Mouse (Mus musculus): ENCODE measurements around the gene Pomc. TPM values are rescaled to one million over a fixed set of nuclear protein-coding genes. Genes with fewer than 3 reads are reported as not detected.

The Pomc gene
- 3.9 and 6.7 TPM in 2 replicates for total RNA-seq (2014; rRNA removed)
- polyA plus RNA-seq (2015; fragmentation: Nextera tagmentation; extraction: Ambion mirVana) = 3.7 and 4.8 TPM in 2 replicates

GRCm38 (mm10) chr12:3954651-3955050 lies at the start of gene Pomc:
Gene Pomc, plus strand, starts transcription at chr12:3954951.
- Histone ChIP-seq H3K27me3 (ENCODE audit: insufficient read depth, low read length) (peaks cover 16% of the 10 kb centered on the region), H3K36me3 (ENCODE audit: insufficient read depth) (no peaks in the 10 kb centered on the region), H3K4me1 (ENCODE audit: insufficient read depth) (no peaks in the 10 kb centered on the region), H3K4me2 (ENCODE audit: low read depth) (no peak within 1 kb of the TSS), H3K9ac (no peak within 1 kb of the TSS), H3K27ac (ENCODE audit: low read depth, low read length) (no peak within 1 kb of the TSS), H3K4me3 (ENCODE audit: low read depth, low read length) (no peak within 1 kb of the TSS), H3K9me3 (ENCODE audit: low read length) (no peaks in the 10 kb centered on the region)
- TF ChIP-seq CTCF (IDR thresholded peaks at IDR 0.05; ENCODE audit: low read depth) = no peak
- no peak for DNase-seq
- 20% methylated on average over 22 of the region's 22 CpGs for WGBS
- ATAC-seq = no peak

- Histone ChIP-seq H3K27me3 (ENCODE audit: insufficient read depth, low read length) (no peaks in the 10 kb centered on the region), H3K4me2 (ENCODE audit: low read depth) (no peak overlapping the region), H3K9me3 (ENCODE audit: low read length) (no peaks in the 10 kb centered on the region), H3K4me3 (ENCODE audit: low read depth, low read length) (no peak overlapping the region), H3K4me1 (ENCODE audit: insufficient read depth) (no peaks in the 10 kb centered on the region), H3K36me3 (ENCODE audit: insufficient read depth) (peaks cover 69% of the 10 kb centered on the region), H3K9ac (no peak overlapping the region), H3K27ac (ENCODE audit: low read depth, low read length) (no peak overlapping the region)
- WGBS = 95% methylated on average over 9 of the region's 9 CpGs
- ATAC-seq = no peak
- TF ChIP-seq CTCF (IDR thresholded peaks at IDR 0.05; ENCODE audit: low read depth) = no peak
- DNase-seq = no peak
Observed at GRCm38 (mm10) chr12:3905436-3905835, 49.3 kb upstream of the Pomc start.

GRCm38 (mm10) chr12:3906308-3906707 lies 48.4 kb upstream of the Pomc start:
- DNase-seq (no peak), ATAC-seq (no peak)
- no peak overlapping the region for H3K27ac ChIP-seq (ENCODE audit: low read depth, low read length)
- H3K4me2 ChIP-seq (ENCODE audit: low read depth) = no peak overlapping the region
- H3K27me3 ChIP-seq (ENCODE audit: insufficient read depth, low read length) = no peaks in the 10 kb centered on the region
- no peaks in the 10 kb centered on the region for H3K4me1 ChIP-seq (ENCODE audit: insufficient read depth)
- H3K9me3 ChIP-seq (ENCODE audit: low read length) = no peaks in the 10 kb centered on the region
- H3K9ac ChIP-seq = no peak overlapping the region
- H3K4me3 ChIP-seq (ENCODE audit: low read depth, low read length) = no peak overlapping the region
- peaks cover 65% of the 10 kb centered on the region for H3K36me3 ChIP-seq (ENCODE audit: insufficient read depth)
- TF ChIP-seq CTCF (IDR thresholded peaks at IDR 0.05; ENCODE audit: low read depth) = no peak

GRCm38 (mm10) chr12:3907008-3907407 lies 47.7 kb upstream of the Pomc start:
- no peaks in the 10 kb centered on the region for H3K9me3 ChIP-seq (ENCODE audit: low read length)
- ATAC-seq = no peak
- H3K27me3 ChIP-seq (ENCODE audit: insufficient read depth, low read length) = no peaks in the 10 kb centered on the region
- H3K4me2 ChIP-seq (ENCODE audit: low read depth) = no peak overlapping the region
- 81% methylated on average over 4 of the region's 4 CpGs for WGBS
- H3K9ac ChIP-seq = no peak overlapping the region
- no peak for DNase-seq
- H3K4me3 ChIP-seq (ENCODE audit: low read depth, low read length) = no peak overlapping the region
- no peak for TF ChIP-seq CTCF (IDR thresholded peaks at IDR 0.05; ENCODE audit: low read depth)
- H3K4me1 ChIP-seq (ENCODE audit: insufficient read depth) = no peaks in the 10 kb centered on the region
- no peak overlapping the region for H3K27ac ChIP-seq (ENCODE audit: low read depth, low read length)
- peaks cover 63% of the 10 kb centered on the region for H3K36me3 ChIP-seq (ENCODE audit: insufficient read depth)

GRCm38 (mm10) chr12:3907418-3907817 lies 47.3 kb upstream of the Pomc start:
- Histone ChIP-seq H3K36me3 (ENCODE audit: insufficient read depth) (peaks cover 62% of the 10 kb centered on the region), H3K4me2 (ENCODE audit: low read depth) (no peak overlapping the region), H3K9me3 (ENCODE audit: low read length) (no peaks in the 10 kb centered on the region), H3K9ac (no peak overlapping the region), H3K27ac (ENCODE audit: low read depth, low read length) (no peak overlapping the region), H3K27me3 (ENCODE audit: insufficient read depth, low read length) (no peaks in the 10 kb centered on the region), H3K4me1 (ENCODE audit: insufficient read depth) (no peaks in the 10 kb centered on the region), H3K4me3 (ENCODE audit: low read depth, low read length) (no peak overlapping the region)
- TF ChIP-seq CTCF (IDR thresholded peaks at IDR 0.05; ENCODE audit: low read depth) = no peak
- 66% methylated on average over 13 of the region's 13 CpGs for WGBS
- DNase-seq (no peak), ATAC-seq (no peak)

- H3K9me3 ChIP-seq (ENCODE audit: low read length) = no peaks in the 10 kb centered on the region
- ATAC-seq (no peak), DNase-seq (no peak)
- H3K4me1 ChIP-seq (ENCODE audit: insufficient read depth) = no peaks in the 10 kb centered on the region
- no peak overlapping the region for H3K4me2 ChIP-seq (ENCODE audit: low read depth)
- no peak for TF ChIP-seq CTCF (IDR thresholded peaks at IDR 0.05; ENCODE audit: low read depth)
- no peak overlapping the region for H3K4me3 ChIP-seq (ENCODE audit: low read depth, low read length)
- no peaks in the 10 kb centered on the region for H3K27me3 ChIP-seq (ENCODE audit: insufficient read depth, low read length)
- H3K36me3 ChIP-seq (ENCODE audit: insufficient read depth) = peaks cover 50% of the 10 kb centered on the region
- H3K9ac ChIP-seq = no peak overlapping the region
- no peak overlapping the region for H3K27ac ChIP-seq (ENCODE audit: low read depth, low read length)
- 77% methylated on average over 10 of the region's 10 CpGs for WGBS
Observed at GRCm38 (mm10) chr12:3910466-3911093, 44.2 kb upstream of the Pomc start.

- no peak overlapping the region for H3K4me3 ChIP-seq (ENCODE audit: low read depth, low read length)
- ATAC-seq (no peak), DNase-seq (no peak)
- H3K36me3 ChIP-seq (ENCODE audit: insufficient read depth) = peaks cover 39% of the 10 kb centered on the region
- TF ChIP-seq CTCF (IDR thresholded peaks at IDR 0.05; ENCODE audit: low read depth) = no peak
- no peaks in the 10 kb centered on the region for H3K27me3 ChIP-seq (ENCODE audit: insufficient read depth, low read length)
- H3K9me3 ChIP-seq (ENCODE audit: low read length) = no peaks in the 10 kb centered on the region
- H3K9ac ChIP-seq = no peak overlapping the region
- H3K4me2 ChIP-seq (ENCODE audit: low read depth) = no peak overlapping the region
- WGBS = 90% methylated on average over 7 of the region's 7 CpGs
- no peaks in the 10 kb centered on the region for H3K4me1 ChIP-seq (ENCODE audit: insufficient read depth)
- no peak overlapping the region for H3K27ac ChIP-seq (ENCODE audit: low read depth, low read length)
Observed at GRCm38 (mm10) chr12:3911831-3912348, 42.9 kb upstream of the Pomc start.
